Mouse (Mus musculus) heart, adult 2 months (tissue): ENCODE data around the gene Lgals2. TPM values are rescaled to one million over a fixed set of nuclear protein-coding genes. Genes with fewer than 3 reads are reported as not detected.

Experiments used
- DNase-seq, 2 experiments: peaks; one replicate each; pipeline ENCODE4 v3.0.0; 2021
- H3K27ac ChIP-seq: fragments of 200-600 bp; 2 replicates; pipeline ENCODE4 v1.8.1; 2022
- H3K27me3 ChIP-seq: fragments of 200-500 bp; 2 replicates; pipeline ENCODE4 v1.6.1; 2012; ENCODE audit warnings: mild to moderate bottlenecking, low read length, inconsistent platforms, mixed read lengths; ENCODE audit not compliant: control insufficient read depth, insufficient read depth
- H3K36me3 ChIP-seq: fragments of 200-500 bp; 2 replicates; pipeline ENCODE4 v1.6.1; 2012; ENCODE audit warnings: low read length, inconsistent platforms; ENCODE audit not compliant: control insufficient read depth, insufficient read depth
- H3K4me1 ChIP-seq: fragments of 200-500 bp; 2 replicates; pipeline ENCODE4 v1.6.1; 2011; ENCODE audit warnings: low read length; ENCODE audit not compliant: control insufficient read depth, insufficient read depth
- H3K4me3 ChIP-seq: fragments of 200-600 bp; 2 replicates; pipeline ENCODE4 v1.8.1; 2022
- H3K79me2 ChIP-seq: fragments of 200-500 bp; replicated peaks from 2 replicates; pipeline ENCODE4 v1.6.1; 2012; ENCODE audit warnings: mild to moderate bottlenecking, inconsistent platforms, low read length, moderate library complexity, mixed read lengths; ENCODE audit not compliant: control insufficient read depth, insufficient read depth
- H3K9ac ChIP-seq: fragments of 200-500 bp; 2 replicates; pipeline ENCODE4 v1.6.1; 2012; ENCODE audit warnings: low read depth, mild to moderate bottlenecking, control low read depth, inconsistent platforms, low read length, mixed read lengths
- CTCF ChIP-seq: fragments of 200-600 bp; IDR thresholded peaks from 2 replicates; pipeline ENCODE4 v1.8.1; 2022; ENCODE audit warnings: antibody characterized with exemption, mild to moderate bottlenecking, moderate library complexity
- EP300 ChIP-seq: fragments of 200-500 bp; IDR thresholded peaks from 2 replicates; pipeline ENCODE4 v1.6.1; 2011; ENCODE audit warnings: low read depth, low read length, control low read depth; ENCODE audit not compliant: insufficient read depth
- POLR2A ChIP-seq: fragments of 200-500 bp; IDR thresholded peaks from 2 replicates; pipeline ENCODE4 v1.6.1; 2011; ENCODE audit warnings: mild to moderate bottlenecking, low read depth, low read length, control low read depth; ENCODE audit not compliant: insufficient read depth
- WGBS: fragments of 180-500 bp; shearing (Covaris S2); methylation state at CpG from one replicate; pipeline ENCODE4 v1.1.7; 2018; 5-methylcytosine and 5-hydroxymethylcytosine counted together
- intact Hi-C: fragments of 180-260 bp; cut with DNase I; formaldehyde crosslinking; loops from one replicate; pipeline ENCODE4 v1.15.1; 2025
- polyA plus RNA-seq: library from polyadenylated mRNA; depleted of rRNA; stranded (reverse); fragments of >200 nt; gene quantifications from 2 replicates; pipeline ENCODE4 v1.2.3, GENCODE M21; 2012
- total RNA-seq, 2 experiments: library from RNA; stranded (reverse); gene quantifications; 2 replicates each; pipeline ENCODE4 v1.2.3; 2021

Gene Lgals2
- total and polyA plus RNA-seq, 3 experiments = 1.5 TPM; not detected in 2

GRCm38 (mm10) chr15:78862280-78862679, 7.0 kb upstream of the Lgals2 start:
- Histone ChIP-seq H3K27me3 (no peaks in the 10 kb centered on the region), H3K27ac (no peak overlapping the region), H3K79me2 (no peaks in the 10 kb centered on the region), H3K36me3 (no peaks in the 10 kb centered on the region), H3K9ac (no peak overlapping the region), H3K4me1 (no peaks in the 10 kb centered on the region; the same call in 1 of the 2 replicates), H3K4me3 (no peak overlapping the region)
- no peak for DNase-seq
- TF ChIP-seq EP300 = no peak
- TF ChIP-seq CTCF = no peak
- no peak for TF ChIP-seq POLR2A
- WGBS = 62% methylated on average over 5 of the region's 5 CpGs
- intact Hi-C loops = no loop called here

- Histone ChIP-seq H3K27ac (no peak overlapping the region), H3K27me3 (no peaks in the 10 kb centered on the region), H3K79me2 (no peaks in the 10 kb centered on the region), H3K36me3 (no peaks in the 10 kb centered on the region), H3K4me3 (no peak overlapping the region), H3K4me1 (no peaks in the 10 kb centered on the region; the same call in 1 of the 2 replicates), H3K9ac (no peak overlapping the region)
- intact Hi-C loops = no loop called here
- DNase-seq = no peak
- WGBS = 35% methylated on average over 6 of the region's 6 CpGs
- TF ChIP-seq CTCF = no peak
- TF ChIP-seq POLR2A = no peak
- TF ChIP-seq EP300 = no peak
Observed at GRCm38 (mm10) chr15:78859714-78860113, 4.4 kb upstream of the Lgals2 start.

GRCm38 (mm10) chr15:78859311-78859710, 4.0 kb upstream of the Lgals2 start:
- Histone ChIP-seq H3K79me2 (no peaks in the 10 kb centered on the region), H3K9ac (no peak overlapping the region), H3K27me3 (no peaks in the 10 kb centered on the region), H3K36me3 (no peaks in the 10 kb centered on the region), H3K4me3 (no peak overlapping the region), H3K27ac (no peak overlapping the region), H3K4me1 (no peaks in the 10 kb centered on the region; the same call in 1 of the 2 replicates)
- DNase-seq = no peak
- 70% methylated on average over 4 of the region's 4 CpGs for WGBS
- intact Hi-C loops = no loop called here
- TF ChIP-seq EP300 (no peak), CTCF (no peak), POLR2A (no peak)

GRCm38 (mm10) chr15:78857009-78857408, 1.7 kb upstream of the Lgals2 start:
- 22% methylated on average over 7 of the region's 7 CpGs for WGBS
- Histone ChIP-seq H3K36me3 (no peaks in the 10 kb centered on the region), H3K79me2 (no peaks in the 10 kb centered on the region), H3K4me1 (peaks cover 2% of the 10 kb centered on the region), H3K9ac (no peak overlapping the region), H3K27me3 (no peaks in the 10 kb centered on the region), H3K4me3 (no peak overlapping the region), H3K27ac (no peak overlapping the region)
- TF ChIP-seq EP300 (no peak), POLR2A (no peak), CTCF (no peak)
- intact Hi-C loops = no loop called here
- DNase-seq = peak in 1 of 2 experiments; percentile 78

GRCm38 (mm10) chr15:78851505-78852153, 3.7 kb downstream of the Lgals2 start:
- 6% methylated on average over 13 of the region's 13 CpGs for WGBS
- peak; percentile 90 to 93 for DNase-seq
- TF ChIP-seq CTCF (no peak; the same call in 1 of the 2 replicates), EP300 (peak; percentile 88; the same call in 1 of the 2 replicates), POLR2A (peak; percentile 54; the same call in 1 of the 2 replicates)
- Histone ChIP-seq H3K79me2 (peaks cover 6% of the 10 kb centered on the region; the same call in 1 of the 2 replicates), H3K27ac (peak overlapping the region; percentile 2; the same call in 1 of the 2 replicates), H3K4me3 (no peak overlapping the region), H3K36me3 (peaks cover 17% of the 10 kb centered on the region), H3K9ac (0 out of 2 replicates have a peak overlapping the region, but pooled peaks have one; percentile 12), H3K27me3 (no peaks in the 10 kb centered on the region), H3K4me1 (peaks cover 22% of the 10 kb centered on the region)
- intact Hi-C loops = loop anchor here (5.0 kb wide), 2 partner anchors 34 to 229 kb away; no protein-coding TSS in a partner anchor

GRCm38 (mm10) chr15:78850944-78851343, 4.4 kb downstream of the Lgals2 start:
- H3K4me1 ChIP-seq = peaks cover 23% of the 10 kb centered on the region
- H3K27ac ChIP-seq = peak overlapping the region; percentile 2; the same call in 1 of the 2 replicates
- no peak overlapping the region for H3K9ac ChIP-seq
- peaks cover 8% of the 10 kb centered on the region for H3K79me2 ChIP-seq
- intact Hi-C loops = loop anchor here (5.0 kb wide), 2 partner anchors 34 to 229 kb away; no protein-coding TSS in a partner anchor
- peaks cover 20% of the 10 kb centered on the region for H3K36me3 ChIP-seq
- DNase-seq = peak in 1 of 2 experiments; percentile 41
- H3K4me3 ChIP-seq = no peak overlapping the region
- no peaks in the 10 kb centered on the region for H3K27me3 ChIP-seq
- 52% methylated on average over 6 of the region's 6 CpGs for WGBS
- 0 out of 2 replicates have a peak, but pooled peaks have one; percentile 10 for TF ChIP-seq POLR2A
- TF ChIP-seq EP300 = no peak
